Mouse (Mus musculus) erythroblast, embryonic 14.5 days (primary cell): ENCODE data around the gene Mettl8.

Source experiments
- GATA1 ChIP-seq: IDR thresholded peaks from 2 replicates; pipeline ENCODE4 v1.6.1; 2012; ENCODE audit warnings: low read length, inconsistent platforms, mixed read lengths
- TAL1 ChIP-seq: IDR thresholded peaks from 3 replicates; pipeline ENCODE4 v1.6.1; 2012; ENCODE audit warnings: low read length, inconsistent platforms, mixed read lengths

DNA sequence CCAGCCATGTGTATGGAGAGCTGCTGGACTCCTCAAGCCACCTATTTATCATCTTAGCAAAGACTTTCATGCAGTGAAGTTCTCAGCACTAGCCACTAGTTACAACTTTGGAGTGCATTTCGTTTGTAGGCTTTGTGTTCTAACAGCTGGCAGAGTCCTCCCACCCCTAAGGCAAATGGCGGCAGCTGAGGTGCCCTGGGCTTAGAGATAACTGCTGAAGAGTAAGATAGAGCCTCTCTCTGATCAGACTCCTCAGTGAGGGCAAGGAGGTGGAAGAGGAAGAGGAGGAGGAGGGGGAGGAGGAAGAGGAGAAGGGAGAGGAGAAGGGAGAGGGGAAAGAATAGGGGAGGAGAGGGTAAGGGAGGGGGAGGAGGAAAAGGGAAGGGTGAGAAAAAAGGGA lies 101.8 kb downstream of the Mettl8 start:
- TF ChIP-seq TAL1: no peak
- TF ChIP-seq GATA1: no peak
